Mouse (Mus musculus) small intestine, adult 2 months (tissue): ENCODE results near the gene Pcsk1n.

Experiments used
- CTCF ChIP-seq: fragments of 200-500 bp; IDR thresholded peaks from 2 replicates; pipeline ENCODE4 v1.5.1; 2012; ENCODE audit warnings: low read depth, mild to moderate bottlenecking, control low read depth, inconsistent platforms, low read length, moderate library complexity, mixed read lengths; ENCODE audit not compliant: insufficient replicate concordance, insufficient read length; ENCODE audit errors: extremely low read depth
- POLR2A ChIP-seq: fragments of 200-500 bp; IDR thresholded peaks from 2 replicates; pipeline ENCODE4 v1.6.1; 2012; ENCODE audit warnings: low read depth, mild to moderate bottlenecking, control low read depth, inconsistent platforms, low read length, moderate library complexity

GRCm38 (mm10) chrX:7922032-7922431, 2.4 kb downstream of the Pcsk1n start:
- no peak for TF ChIP-seq POLR2A
- TF ChIP-seq CTCF = no peak
